Mouse (Mus musculus) hindbrain, embryonic 15.5 days (tissue): ENCODE results near the gene Zfp775. TPM values are rescaled to one million over a fixed set of nuclear protein-coding genes. Genes with fewer than 3 reads are reported as not detected.

ENCODE experiments used
- ATAC-seq: fragments of 200-750 bp; cut with Nextera tagmentation; 2 replicates; pipeline ENCODE4 v1.8.0; 2017; ENCODE audit warnings: low read depth, moderate number of reproducible peaks, moderate TSS enrichment; ENCODE audit not compliant: low FRiP score
- H3K27ac ChIP-seq: fragments of 300-500 bp; sonication (generic); replicated peaks from 2 replicates; pipeline ENCODE4 v1.5.1; 2015; ENCODE audit warnings: mild to moderate bottlenecking, inconsistent platforms
- H3K27me3 ChIP-seq: fragments of 300-500 bp; sonication (generic); 2 replicates; pipeline ENCODE4 v1.6.1; 2015; ENCODE audit warnings: control low read depth, inconsistent platforms
- H3K36me3 ChIP-seq: fragments of 300-500 bp; sonication (generic); 2 replicates; pipeline ENCODE4 v1.6.1; 2015; ENCODE audit warnings: control low read depth, inconsistent platforms
- H3K4me1 ChIP-seq: fragments of 300-500 bp; sonication (generic); replicated peaks from 2 replicates; pipeline ENCODE4 v1.6.1; 2015; ENCODE audit warnings: control low read depth, inconsistent platforms
- H3K4me2 ChIP-seq: fragments of 300-500 bp; sonication (generic); 2 replicates; pipeline ENCODE4 v1.6.1; 2015; ENCODE audit warnings: moderate library complexity, mild to moderate bottlenecking, inconsistent platforms
- H3K4me3 ChIP-seq: fragments of 300-500 bp; sonication (generic); 2 replicates; pipeline ENCODE4 v1.5.1; 2015; ENCODE audit warnings: mild to moderate bottlenecking, inconsistent platforms
- H3K9ac ChIP-seq: fragments of 300-500 bp; sonication (generic); 2 replicates; pipeline ENCODE4 v1.6.1; 2015; ENCODE audit warnings: inconsistent platforms
- H3K9me3 ChIP-seq: fragments of 300-500 bp; sonication (generic); 2 replicates; pipeline ENCODE4 v1.6.1; 2016; ENCODE audit warnings: control low read depth, inconsistent platforms
- WGBS: fragments of 180-500 bp; shearing (Covaris S2); methylation state at CpG from one replicate; pipeline ENCODE4 v1.1.7; 2015; 5-methylcytosine and 5-hydroxymethylcytosine counted together
- polyA plus RNA-seq: library from polyadenylated mRNA; unstranded; fragments of >200 nt; fragmentation: Nextera tagmentation; extraction: Ambion mirVana; gene quantifications from 2 replicates; pipeline ENCODE4 v1.2.1, GENCODE M21; 2015

Zfp775 gene
- 13.5 and 14.5 TPM in 2 replicates for polyA plus RNA-seq

DNA sequence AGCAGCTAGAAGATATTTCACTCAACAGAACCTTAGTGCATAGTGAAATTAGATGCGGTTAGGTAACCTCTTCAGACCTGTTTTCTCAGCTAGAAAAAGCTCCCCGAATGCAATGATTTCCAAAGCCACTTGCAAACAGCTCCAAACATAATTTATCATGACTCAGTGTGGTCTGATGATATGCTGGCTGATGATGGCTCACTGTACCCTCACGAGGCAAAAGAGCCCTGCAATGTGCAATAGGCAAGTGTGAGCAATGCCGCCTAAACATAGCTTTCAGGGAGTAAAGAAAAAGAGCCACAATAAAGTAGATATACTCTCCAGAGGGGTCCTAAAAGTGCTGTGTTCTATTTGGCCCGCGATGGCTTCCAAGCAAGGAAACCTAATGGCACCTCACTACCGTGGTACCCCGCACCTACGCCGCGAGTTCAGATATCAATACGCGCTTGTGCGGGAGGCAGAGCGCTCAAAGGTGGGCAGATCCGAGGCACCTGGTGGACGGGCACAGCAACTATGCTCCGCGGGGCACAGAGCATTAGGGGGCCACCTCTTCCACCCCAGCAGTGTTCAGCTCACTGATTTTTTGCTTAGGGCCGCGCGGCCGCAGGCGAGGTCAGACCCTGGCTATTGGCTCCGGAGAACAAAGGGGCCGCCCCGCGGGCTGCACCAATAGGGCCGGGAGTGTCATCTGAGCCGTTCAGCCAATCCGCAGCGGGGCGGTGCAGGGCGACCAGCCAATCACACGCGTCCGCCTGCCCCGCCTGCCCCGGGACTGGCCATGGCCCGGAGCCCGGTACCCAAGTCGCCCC is at the start of gene Zfp775:
Zfp775 (plus strand) TSS at position 793 of the 809 bp plus-strand sequence.
- H3K9me3 ChIP-seq, result peaks cover 15% of the 10 kb centered on the region
- WGBS, result 4% methylated on average over 42 of the region's 42 CpGs
- H3K27me3 ChIP-seq, result no peaks in the 10 kb centered on the region
- peak within 1 kb of the TSS; percentile 93 for H3K4me2 ChIP-seq
- peak within 1 kb of the TSS; percentile 65 for H3K4me3 ChIP-seq
- H3K27ac ChIP-seq, result peak within 1 kb of the TSS; percentile 95
- H3K4me1 ChIP-seq, result peaks cover 21% of the 10 kb centered on the region
- peak within 1 kb of the TSS; percentile 99 for H3K9ac ChIP-seq
- peaks cover 38% of the 10 kb centered on the region for H3K36me3 ChIP-seq
- ATAC-seq, result peak; percentile 99

DNA sequence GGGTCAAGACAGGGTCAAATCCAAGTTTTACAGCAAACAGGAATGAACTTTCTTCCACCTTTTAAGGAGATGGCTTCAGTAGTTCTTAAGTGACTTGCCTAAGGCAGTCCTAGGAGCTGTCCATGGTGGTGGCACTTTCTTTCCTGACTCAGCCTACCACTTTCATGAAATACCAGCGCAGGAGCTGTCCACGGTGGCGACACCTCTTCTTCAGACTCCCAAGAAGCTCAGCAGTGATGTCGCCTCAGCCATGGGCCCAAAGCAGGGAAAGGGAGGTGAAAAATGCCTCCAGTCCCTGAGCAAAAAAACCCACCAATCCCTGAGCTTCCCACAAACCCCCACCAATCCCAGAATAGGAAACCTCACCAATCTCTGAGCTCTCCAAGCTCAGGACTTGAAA is 48.9 kb upstream of the Zfp775 start:
- Histone ChIP-seq H3K4me2 (no peak overlapping the region), H3K27me3 (no peaks in the 10 kb centered on the region), H3K9me3 (no peaks in the 10 kb centered on the region), H3K36me3 (0 out of 2 replicates have a peak, but pooled peaks cover 1% of the 10 kb centered on the region), H3K27ac (peak overlapping the region; percentile 97; the same call in 1 of the 2 replicates), H3K4me1 (peaks cover 17% of the 10 kb centered on the region), H3K4me3 (no peak overlapping the region), H3K9ac (no peak overlapping the region)
- ATAC-seq, result no peak
- 74% methylated on average over 4 of the region's 4 CpGs for WGBS

DNA sequence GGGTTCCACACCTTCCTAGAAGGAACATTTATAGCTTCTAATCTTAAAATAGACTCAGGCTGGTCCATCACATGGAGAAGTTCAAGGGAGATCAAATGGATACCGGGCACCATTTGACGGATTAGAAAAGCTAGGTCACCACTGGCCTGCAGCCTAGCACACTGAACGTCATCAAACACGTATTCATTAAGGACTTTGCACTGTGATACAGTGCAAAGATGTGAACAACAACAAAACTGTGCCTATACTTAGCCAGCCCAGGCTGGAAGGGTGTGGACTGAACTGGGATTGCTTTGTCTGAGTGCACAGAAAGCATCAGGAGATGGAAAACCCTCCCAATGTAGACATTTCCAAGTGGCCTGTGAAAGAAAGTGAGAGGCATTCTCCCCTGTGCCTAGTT is 48.0 kb upstream of the Zfp775 start:
- 0 out of 2 replicates have a peak, but pooled peaks cover 2% of the 10 kb centered on the region for H3K36me3 ChIP-seq
- peak overlapping the region; percentile 97 for H3K27ac ChIP-seq
- H3K4me3 ChIP-seq, result peak overlapping the region; percentile 50
- H3K9ac ChIP-seq, result peak overlapping the region; percentile 67
- 76% methylated on average over 4 of the region's 4 CpGs for WGBS
- no peaks in the 10 kb centered on the region for H3K27me3 ChIP-seq
- peak; percentile 33; the same call in 1 of the 2 replicates for ATAC-seq
- H3K4me2 ChIP-seq, result peak overlapping the region; percentile 76
- H3K4me1 ChIP-seq, result peaks cover 17% of the 10 kb centered on the region
- no peaks in the 10 kb centered on the region for H3K9me3 ChIP-seq

DNA sequence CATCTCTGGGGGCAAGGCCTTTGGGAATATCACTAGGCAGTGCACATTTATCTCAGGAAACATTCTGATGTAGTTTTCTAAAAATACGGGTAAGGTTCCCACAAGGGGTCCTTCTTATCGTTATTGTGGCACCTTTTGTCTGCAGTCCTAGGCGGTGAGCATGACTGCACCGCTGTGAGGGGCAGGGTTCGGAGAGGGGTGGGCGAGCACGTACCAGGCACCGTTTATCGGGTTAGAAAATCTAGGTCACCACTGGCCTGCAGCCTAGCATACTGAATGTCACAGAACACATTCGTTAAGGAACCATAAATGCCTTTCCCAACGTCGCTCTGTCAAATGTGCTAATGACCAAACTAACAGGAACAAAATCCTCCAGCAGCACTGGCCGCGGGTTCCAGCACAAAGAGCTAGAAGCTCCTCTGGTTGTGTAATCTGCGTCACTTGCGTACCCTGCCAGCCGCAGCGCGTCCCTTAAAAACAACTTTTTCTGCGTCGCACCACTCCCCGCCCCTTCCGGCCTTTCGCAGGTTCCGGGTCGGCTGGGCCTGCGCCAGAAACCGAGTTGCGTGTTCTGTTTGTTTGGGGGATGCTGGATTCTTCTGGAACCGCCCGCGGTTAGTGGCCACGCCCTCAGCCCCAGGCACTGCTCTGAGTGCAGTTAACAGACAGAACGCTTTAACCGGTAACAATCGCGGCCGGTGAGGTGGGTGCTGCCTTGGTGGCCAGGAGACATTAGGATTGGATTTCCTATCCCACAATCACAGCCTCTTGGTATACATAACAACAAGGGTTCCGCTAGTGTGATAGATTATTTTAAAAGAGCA is 47.4 kb upstream of the Zfp775 start, which contains the start of gene Lrrc61:
Lrrc61 (plus strand) TSS at position 517 of the 824 bp plus-strand sequence.
- Histone ChIP-seq H3K9me3 (no peaks in the 10 kb centered on the region), H3K27me3 (no peaks in the 10 kb centered on the region), H3K4me1 (peaks cover 17% of the 10 kb centered on the region), H3K4me2 (peak within 1 kb of the TSS; percentile 76), H3K4me3 (peak within 1 kb of the TSS; percentile 50), H3K36me3 (0 out of 2 replicates have a peak, but pooled peaks cover 6% of the 10 kb centered on the region), H3K27ac (peak within 1 kb of the TSS; percentile 97), H3K9ac (peak within 1 kb of the TSS; percentile 67)
- WGBS, result under 1% methylated on average over 39 of the region's 39 CpGs
- peak; percentile 95 for ATAC-seq

DNA sequence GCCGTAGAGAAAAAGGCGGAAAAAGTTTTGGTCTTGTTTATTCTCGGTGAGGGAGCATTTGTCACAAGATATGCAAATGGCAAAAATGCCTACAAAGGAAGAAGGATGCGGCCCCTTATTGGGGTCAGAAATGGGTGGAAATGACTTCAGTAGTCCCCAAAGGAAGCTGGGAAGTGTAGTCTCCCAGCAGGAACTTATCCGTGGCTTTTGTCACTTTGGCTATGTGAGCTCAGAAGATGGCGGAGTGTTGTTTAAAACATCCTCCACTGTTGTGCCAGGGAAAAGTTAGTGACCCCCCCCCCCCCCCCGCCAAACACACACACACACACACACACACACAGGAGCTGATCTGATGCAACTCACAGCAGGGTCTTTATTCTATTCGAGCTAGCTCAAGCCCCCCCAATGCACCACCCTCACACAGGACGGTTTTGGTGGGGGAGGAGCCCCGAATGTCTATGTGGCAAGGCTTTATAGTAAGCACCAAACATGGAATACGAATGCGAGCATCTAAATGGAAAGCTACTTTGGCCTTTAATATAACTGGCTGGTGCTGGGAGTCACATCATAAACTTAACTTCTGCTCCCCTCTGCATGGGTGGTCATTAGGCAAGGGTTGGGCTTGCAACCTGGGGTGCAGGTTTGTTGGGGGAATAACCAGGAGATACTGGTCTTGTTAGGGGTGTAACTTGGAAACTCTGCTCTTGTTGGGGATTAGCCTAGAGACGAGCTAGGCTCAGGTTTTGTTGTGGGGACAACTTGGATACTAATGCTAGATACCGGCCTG is 46.6 kb upstream of the Zfp775 start:
- Histone ChIP-seq H3K4me3 (peak overlapping the region; percentile 50), H3K9ac (peak overlapping the region; percentile 67), H3K4me2 (peak overlapping the region; percentile 76), H3K27ac (peak overlapping the region; percentile 97), H3K4me1 (peaks cover 17% of the 10 kb centered on the region), H3K27me3 (no peaks in the 10 kb centered on the region), H3K9me3 (no peaks in the 10 kb centered on the region), H3K36me3 (0 out of 2 replicates have a peak, but pooled peaks cover 6% of the 10 kb centered on the region)
- ATAC-seq, result peak; percentile 87
- 28% methylated on average over 14 of the region's 14 CpGs for WGBS

DNA sequence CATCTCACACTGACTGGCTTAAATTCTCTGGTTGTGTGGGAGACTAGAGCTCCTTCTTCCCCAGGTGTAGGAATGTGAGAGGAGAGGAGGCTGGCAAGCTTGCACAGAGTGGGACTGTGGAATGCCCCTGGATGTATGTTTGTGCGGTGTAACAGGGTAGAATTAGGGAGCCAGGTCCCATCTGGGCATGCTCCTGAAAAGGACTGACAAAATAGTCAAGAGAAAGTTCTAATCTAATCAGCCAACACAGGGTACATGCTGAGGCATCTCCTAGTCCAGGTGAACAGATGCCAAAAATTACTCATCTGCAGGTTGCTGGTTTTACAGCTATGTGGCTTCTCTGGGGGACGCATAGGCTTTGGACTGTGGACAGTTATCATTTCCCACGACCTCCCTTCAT is 45.9 kb upstream of the Zfp775 start:
- no peak overlapping the region; the same call in 1 of the 2 replicates for H3K4me3 ChIP-seq
- no peak overlapping the region for H3K9ac ChIP-seq
- no peak for ATAC-seq
- 0 out of 2 replicates have a peak overlapping the region, but pooled peaks have one; percentile 97 for H3K27ac ChIP-seq
- H3K9me3 ChIP-seq, result no peaks in the 10 kb centered on the region
- WGBS, result 88% methylated on average over 3 of the region's 3 CpGs
- peak overlapping the region; percentile 76 for H3K4me2 ChIP-seq
- 0 out of 2 replicates have a peak, but pooled peaks cover 8% of the 10 kb centered on the region for H3K36me3 ChIP-seq
- H3K4me1 ChIP-seq, result peaks cover 17% of the 10 kb centered on the region
- no peaks in the 10 kb centered on the region for H3K27me3 ChIP-seq

DNA sequence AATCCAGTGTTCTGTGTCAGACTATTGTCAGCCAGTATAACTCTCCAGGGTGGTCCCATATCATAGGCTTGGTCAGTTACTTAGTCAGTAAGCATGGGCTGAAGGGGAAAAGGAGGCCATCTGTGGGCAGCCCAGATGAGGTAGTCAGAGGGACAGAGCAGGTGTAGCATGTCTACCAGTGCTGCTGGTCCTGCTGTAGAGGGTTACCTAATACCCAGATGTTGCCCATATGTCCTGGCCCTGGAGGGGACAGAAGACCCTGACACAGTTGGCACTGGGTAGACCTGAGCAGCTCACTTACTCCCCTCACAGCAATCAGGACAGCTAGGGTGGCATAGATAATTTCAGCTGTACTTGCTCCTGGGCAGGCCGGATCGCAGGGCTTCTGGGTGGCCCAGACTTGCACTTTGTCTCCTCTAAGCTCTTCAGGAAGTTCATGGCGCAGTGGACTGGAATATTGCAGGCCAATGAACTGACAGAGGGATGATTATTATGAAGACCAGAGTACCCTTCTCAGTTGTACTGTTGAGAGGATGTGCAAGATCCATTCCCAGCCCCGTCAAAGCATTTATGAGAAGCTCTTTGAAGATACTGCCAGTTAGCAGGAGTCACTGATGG is 36.1 kb upstream of the Zfp775 start:
- WGBS, result 94% methylated on average over 4 of the region's 4 CpGs
- Histone ChIP-seq H3K36me3 (peaks cover 22% of the 10 kb centered on the region), H3K4me1 (0 out of 2 replicates have a peak, but pooled peaks cover 4% of the 10 kb centered on the region), H3K27ac (no peak overlapping the region), H3K9ac (no peak overlapping the region), H3K27me3 (no peaks in the 10 kb centered on the region), H3K9me3 (no peaks in the 10 kb centered on the region), H3K4me3 (no peak overlapping the region), H3K4me2 (no peak overlapping the region)
- no peak for ATAC-seq

DNA sequence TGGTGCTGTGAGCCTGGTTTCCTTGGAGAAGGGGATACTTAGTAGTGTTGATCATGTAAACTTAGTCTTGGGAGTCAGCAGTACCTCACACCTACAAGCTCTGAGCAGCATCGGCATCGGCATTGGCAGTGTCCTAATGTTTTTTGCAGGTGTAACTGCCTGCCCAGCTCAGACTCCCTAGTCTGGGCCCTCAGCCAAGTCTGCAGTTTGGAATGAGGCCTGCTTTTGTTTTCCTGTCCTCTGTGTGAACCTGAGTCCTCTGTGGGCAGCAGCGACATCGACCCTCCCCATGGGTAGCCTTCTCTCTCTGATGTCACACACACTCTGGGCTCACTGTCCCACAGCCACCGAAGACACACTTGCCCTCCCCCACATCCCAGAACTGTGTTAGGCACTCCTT is 35.6 kb upstream of the Zfp775 start:
- no peak overlapping the region for H3K4me3 ChIP-seq
- H3K36me3 ChIP-seq, result peaks cover 18% of the 10 kb centered on the region
- no peaks in the 10 kb centered on the region for H3K27me3 ChIP-seq
- H3K4me1 ChIP-seq, result 0 out of 2 replicates have a peak, but pooled peaks cover 4% of the 10 kb centered on the region
- ATAC-seq, result no peak
- no peaks in the 10 kb centered on the region for H3K9me3 ChIP-seq
- no peak overlapping the region for H3K27ac ChIP-seq
- 51% methylated on average over 5 of the region's 5 CpGs for WGBS
- no peak overlapping the region for H3K4me2 ChIP-seq
- no peak overlapping the region for H3K9ac ChIP-seq

DNA sequence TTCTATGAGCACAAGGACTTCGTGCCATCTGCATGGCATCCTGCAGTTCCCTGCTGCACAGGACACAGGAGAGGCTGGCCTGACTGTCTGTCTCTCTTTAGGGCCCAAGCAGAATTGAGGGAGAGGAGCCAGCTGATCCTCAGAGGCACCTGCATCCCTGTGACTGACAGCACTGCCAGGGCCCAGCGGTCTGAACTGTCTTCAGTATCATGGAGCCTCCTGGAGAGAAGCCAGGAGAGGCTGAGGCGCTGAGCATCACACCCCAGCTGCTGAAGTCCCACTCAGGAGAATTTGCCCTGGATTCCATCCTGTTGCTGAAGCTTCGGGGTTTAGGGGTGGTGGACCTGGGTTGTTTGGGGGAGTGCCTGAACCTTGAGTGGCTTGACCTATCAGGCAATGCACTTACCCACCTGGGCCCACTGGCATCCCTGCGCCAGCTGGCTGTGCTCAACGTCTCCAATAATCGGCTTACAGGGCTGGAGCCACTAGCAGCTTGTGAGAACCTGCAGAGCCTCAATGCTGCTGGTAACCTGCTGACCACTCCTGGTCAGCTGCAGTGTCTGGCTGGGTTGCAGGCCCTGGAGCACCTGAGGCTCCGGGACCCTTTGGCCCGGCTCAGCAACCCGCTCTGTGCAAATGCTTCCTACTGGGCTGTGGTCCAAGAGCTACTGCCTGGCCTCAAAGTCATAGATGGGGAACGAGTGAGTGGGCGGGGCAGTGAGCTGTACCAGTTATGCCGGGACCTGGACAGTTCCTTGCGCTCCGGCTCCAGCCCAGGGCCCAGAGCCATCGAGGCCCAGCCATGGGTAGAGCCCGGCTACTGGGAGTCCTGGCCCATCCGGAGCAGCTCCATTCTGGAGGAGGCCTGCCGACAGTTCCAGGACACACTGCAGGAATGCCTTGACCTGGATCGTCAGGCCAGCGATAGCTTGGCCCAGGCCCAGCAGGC is 33.6 kb upstream of the Zfp775 start:
- Histone ChIP-seq H3K9me3 (no peaks in the 10 kb centered on the region), H3K27me3 (no peaks in the 10 kb centered on the region), H3K9ac (no peak overlapping the region), H3K4me1 (0 out of 2 replicates have a peak, but pooled peaks cover 4% of the 10 kb centered on the region), H3K27ac (0 out of 2 replicates have a peak overlapping the region, but pooled peaks have one; percentile 10), H3K36me3 (peaks cover 12% of the 10 kb centered on the region), H3K4me3 (no peak overlapping the region), H3K4me2 (no peak overlapping the region)
- 80% methylated on average over 21 of the region's 21 CpGs for WGBS
- ATAC-seq, result peak; percentile 49; the same call in 1 of the 2 replicates
